Mouse (Mus musculus): ENCODE measurements around the gene Gm3543. TPM values are rescaled to one million over a fixed set of nuclear protein-coding genes. Genes with fewer than 3 reads are reported as not detected.
"Not testable (repeated sequence)": the region's sequence is repeated elsewhere in the genome, so short reads cannot be mapped to it uniquely, and the experiment has no call there.

Gm3543 gene
- 1 to 10 TPM in 2 of 4 experiments, under 1 TPM in 2; 0.72 to 2.7 (median 1.2) TPM for total RNA-seq (2022)

DNA sequence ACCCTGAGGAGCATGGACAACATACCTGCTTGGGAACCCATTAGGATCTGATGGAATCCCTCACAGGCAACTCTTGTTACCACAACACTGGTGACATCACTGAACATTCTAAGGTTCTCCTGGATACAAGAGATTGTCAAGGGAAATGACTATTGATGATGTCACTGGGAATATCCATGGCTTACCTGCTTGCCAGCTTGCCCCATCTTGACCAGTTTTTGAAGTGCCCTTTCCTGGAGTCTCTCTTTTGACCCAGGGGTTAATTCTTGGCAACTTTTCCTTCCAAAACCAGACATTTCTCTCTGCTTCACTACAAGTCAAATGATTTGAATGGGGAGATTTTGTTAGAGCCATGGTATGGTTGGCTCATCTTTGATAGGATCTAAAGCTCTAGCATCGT, at the start of gene Gm3543:
Gene Gm3543, minus strand, starts transcription at position 101 of the 400 bp plus-strand sequence.
- DNase-seq (ENCODE audit: low spot score in 2 of 2), result not testable (repeated sequence)

DNA sequence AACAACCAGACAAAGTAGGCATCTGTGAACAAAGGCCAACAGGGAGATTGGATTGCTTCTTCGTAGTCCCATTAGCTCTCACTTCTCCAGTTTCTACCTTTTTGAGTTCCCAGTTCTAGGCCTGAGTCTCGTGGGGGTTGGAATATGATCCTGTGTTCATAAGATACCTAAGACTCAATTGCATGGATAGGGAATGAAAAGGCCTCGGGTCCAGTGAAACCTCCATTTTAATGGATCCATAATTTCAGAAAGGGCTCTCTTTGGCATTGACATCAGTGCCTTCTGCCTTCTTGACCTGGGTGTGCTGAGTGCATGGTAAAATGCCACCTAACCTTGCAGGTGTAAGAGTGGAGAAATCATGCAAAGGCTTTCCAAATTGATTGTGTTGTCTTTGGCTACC, 14.5 kb downstream of the Gm3543 start:
- not testable (repeated sequence) for DNase-seq (ENCODE audit: low spot score in 2 of 2)

DNA sequence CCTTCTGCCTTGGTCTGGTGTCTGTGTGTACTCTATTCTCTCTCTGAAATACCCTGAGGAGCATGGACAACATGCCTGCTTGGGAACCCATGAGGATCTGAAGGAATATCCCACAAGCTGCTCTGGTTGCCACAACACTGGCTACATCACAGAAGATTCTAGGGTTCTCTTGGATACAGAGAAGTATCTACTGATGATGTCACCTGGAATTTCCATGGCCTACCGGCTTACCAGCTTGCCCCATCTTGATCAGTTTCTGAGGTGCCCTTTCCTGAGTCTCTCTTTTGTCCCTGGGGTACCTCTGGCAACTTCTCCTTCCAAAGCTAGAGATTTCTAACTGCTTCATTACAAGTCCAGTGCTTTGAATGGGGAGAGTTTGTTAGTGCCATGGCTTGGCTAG, 15.3 kb downstream of the Gm3543 start, which contains the start of gene Gm6401:
Gene Gm6401, minus strand, starts transcription at position 101 of the 400 bp plus-strand sequence.
- not testable (repeated sequence) for DNase-seq (ENCODE audit: low spot score in 2 of 2)

DNA sequence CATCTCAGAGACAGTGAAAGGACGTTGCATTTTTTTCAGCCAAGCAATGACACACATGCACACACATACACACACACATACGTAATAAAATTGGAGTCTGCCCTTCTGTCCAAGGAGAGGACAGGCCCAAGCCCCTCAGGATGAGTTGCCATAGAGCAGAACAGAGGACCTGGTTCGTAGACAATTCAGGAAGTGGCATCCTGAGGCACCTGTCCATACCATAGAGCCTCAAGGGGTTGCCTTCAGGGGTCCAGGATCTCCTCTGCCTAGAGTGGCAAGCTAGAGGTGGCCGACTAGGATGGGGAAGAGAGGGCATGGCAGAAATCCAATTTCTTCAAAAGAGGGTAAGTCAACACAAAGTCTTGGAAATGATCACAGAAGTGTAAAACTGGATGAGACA, 19.0 kb downstream of the Gm3543 start:
- not testable (repeated sequence) for DNase-seq (ENCODE audit: low spot score in 2 of 2)

DNA sequence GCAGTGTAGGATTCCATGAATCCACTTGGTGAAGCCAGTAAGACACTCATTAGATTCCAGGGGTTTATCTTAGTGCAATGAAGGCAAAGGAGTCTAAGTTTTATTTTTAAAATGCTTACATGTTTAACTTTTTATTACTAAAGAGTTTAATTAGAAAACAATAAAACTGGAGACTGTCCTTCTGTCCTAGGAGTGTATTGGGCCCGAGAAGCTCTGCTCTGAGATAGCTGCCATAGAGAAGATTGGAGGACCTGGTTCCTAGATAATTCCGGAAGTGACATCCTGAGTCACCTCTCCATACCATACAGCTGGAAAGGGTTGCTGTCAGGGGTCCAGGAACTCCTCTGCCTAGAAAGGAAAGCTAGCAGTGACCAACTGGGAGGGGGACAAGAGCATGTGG, 39.4 kb downstream of the Gm3543 start, which contains the start of gene 1700024B05Rik:
Gene 1700024B05Rik, plus strand, starts transcription at position 301 of the 400 bp plus-strand sequence.
- DNase-seq (ENCODE audit: low spot score in 2 of 2), result not testable (repeated sequence)

Other genes starting within 250 kb of the Gm3543 start
- gene Gm7929, start 232.7 kb downstream of the Gm3543 start, total RNA-seq (2022), result not detected
- not detected for gene Gm47189, start 210.9 kb downstream of the Gm3543 start, total RNA-seq (2022)
- gene Gm7980, start 76.0 kb downstream of the Gm3543 start, total RNA-seq (2022), result not detected
- gene 1700049E17Rik1, start 58.4 kb downstream of the Gm3543 start, total RNA-seq (2022), result not detected
- gene 1700024B05Rik, start 39.3 kb downstream of the Gm3543 start, total RNA-seq (2022), result not detected
- gene Gm6401, start 15.4 kb downstream of the Gm3543 start, total RNA-seq (2022), result not detected
- gene Gm7951, start 134.0 kb upstream of the Gm3543 start, total RNA-seq (2022), result not detected
- gene Gm17027, start 179.3 kb upstream of the Gm3543 start, total RNA-seq (2022), result not detected
- gene Gm3573, start 207.5 kb upstream of the Gm3543 start, total RNA-seq (2022), result 1 to 10 TPM; 1.1 to 2.7 (median 2.2) TPM

Data from layer of hippocampus, adult 8-10 months (tissue).